Mouse (Mus musculus) heart, postnatal 0 days (tissue): ENCODE results near the gene Samm50.

ENCODE experiments used
- CTCF ChIP-seq: IDR thresholded peaks from 2 replicates; pipeline ENCODE4 v1.5.1; 2016; ENCODE audit warnings: antibody characterized with exemption, control low read depth, low read depth
- EP300 ChIP-seq: IDR thresholded peaks from 2 replicates; pipeline ENCODE4 v1.6.1; 2016; ENCODE audit warnings: antibody characterized with exemption, low read depth

- TF ChIP-seq CTCF (no peak), EP300 (no peak)
Measured at GRCm38 (mm10) chr15:84188887-84189530, 3.0 kb upstream of the Samm50 start.
